Mouse (Mus musculus) liver, embryonic 12.5 days (tissue): Measurements from ENCODE around the gene Tmem206. TPM values are rescaled to one million over a fixed set of nuclear protein-coding genes. Genes with fewer than 3 reads are reported as not detected.

Source experiments
- ATAC-seq: fragments of 200-750 bp; cut with Nextera tagmentation; 2 replicates; pipeline ENCODE4 v1.8.0; 2017; ENCODE audit warnings: moderate number of reproducible peaks, mild to moderate bottlenecking, moderate library complexity
- H3K27ac ChIP-seq: fragments of 300-500 bp; sonication (generic); 2 replicates; pipeline ENCODE4 v1.5.1; 2016; ENCODE audit warnings: mild to moderate bottlenecking
- H3K27me3 ChIP-seq: fragments of 300-500 bp; sonication (generic); replicated peaks from 2 replicates; pipeline ENCODE4 v1.6.1; 2016; ENCODE audit warnings: mild to moderate bottlenecking, moderate library complexity
- H3K36me3 ChIP-seq: fragments of 300-500 bp; sonication (generic); 2 replicates; pipeline ENCODE4 v1.6.1; 2016; ENCODE audit warnings: mild to moderate bottlenecking, moderate library complexity
- H3K4me1 ChIP-seq: fragments of 300-500 bp; sonication (generic); 2 replicates; pipeline ENCODE4 v1.6.1; 2016
- H3K4me2 ChIP-seq: fragments of 300-500 bp; sonication (generic); 2 replicates; pipeline ENCODE4 v1.6.1; 2016; ENCODE audit warnings: mild to moderate bottlenecking, moderate library complexity
- H3K4me3 ChIP-seq: fragments of 300-500 bp; sonication (generic); 2 replicates; pipeline ENCODE4 v1.5.1; 2016; ENCODE audit warnings: mild to moderate bottlenecking, moderate library complexity
- H3K9ac ChIP-seq: fragments of 300-500 bp; sonication (generic); 2 replicates; pipeline ENCODE4 v1.6.1; 2016; ENCODE audit warnings: mild to moderate bottlenecking, moderate library complexity
- H3K9me3 ChIP-seq: fragments of 300-500 bp; sonication (generic); replicated peaks from 2 replicates; pipeline ENCODE4 v1.6.1; 2016; ENCODE audit warnings: mild to moderate bottlenecking, moderate library complexity
- WGBS: fragments of 180-500 bp; shearing (Covaris S2); methylation state at CpG from one replicate; pipeline ENCODE4 v1.1.7; 2016; ENCODE audit not compliant: insufficient replicate concordance; 5-methylcytosine and 5-hydroxymethylcytosine counted together
- polyA plus RNA-seq: library from polyadenylated mRNA; unstranded; fragments of >200 nt; fragmentation: Nextera tagmentation; extraction: Ambion mirVana; gene quantifications from 2 replicates; pipeline ENCODE4 v1.2.1, GENCODE M21; 2016

The Tmem206 gene
- polyA plus RNA-seq, 1 experiment from 2014 or later = 10.5 TPM

DNA sequence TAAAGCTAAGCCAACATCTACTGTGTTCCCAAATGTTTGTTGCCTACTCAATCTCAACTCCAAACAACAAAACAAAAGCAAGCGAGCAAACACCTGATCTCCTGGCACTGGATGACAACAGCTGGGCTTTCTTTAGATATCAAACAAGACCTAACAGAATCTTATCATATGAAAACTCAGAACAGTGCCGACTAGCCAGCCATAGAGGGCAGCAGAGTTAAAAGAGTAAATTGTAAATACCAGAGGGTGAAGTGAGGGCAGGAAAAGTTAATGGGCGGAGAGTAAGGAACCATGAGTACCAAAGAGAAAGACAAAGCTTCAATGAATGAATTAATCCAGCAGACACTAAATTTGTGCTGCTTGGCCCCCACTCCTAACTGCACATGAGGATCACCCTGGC lies 65.6 kb downstream of the Tmem206 start:
- WGBS = 24% methylated on average over 3 of the region's 3 CpGs
- 0 out of 2 replicates have a peak, but pooled peaks have one; percentile 55 for ATAC-seq
- Histone ChIP-seq H3K27ac (no peak overlapping the region), H3K9ac (0 out of 2 replicates have a peak overlapping the region, but pooled peaks have one; percentile 5), H3K4me1 (peaks cover 39% of the 10 kb centered on the region), H3K9me3 (no peaks in the 10 kb centered on the region), H3K27me3 (no peaks in the 10 kb centered on the region), H3K36me3 (no peaks in the 10 kb centered on the region), H3K4me3 (no peak overlapping the region), H3K4me2 (peak overlapping the region; percentile 19; the same call in 1 of the 2 replicates)

DNA sequence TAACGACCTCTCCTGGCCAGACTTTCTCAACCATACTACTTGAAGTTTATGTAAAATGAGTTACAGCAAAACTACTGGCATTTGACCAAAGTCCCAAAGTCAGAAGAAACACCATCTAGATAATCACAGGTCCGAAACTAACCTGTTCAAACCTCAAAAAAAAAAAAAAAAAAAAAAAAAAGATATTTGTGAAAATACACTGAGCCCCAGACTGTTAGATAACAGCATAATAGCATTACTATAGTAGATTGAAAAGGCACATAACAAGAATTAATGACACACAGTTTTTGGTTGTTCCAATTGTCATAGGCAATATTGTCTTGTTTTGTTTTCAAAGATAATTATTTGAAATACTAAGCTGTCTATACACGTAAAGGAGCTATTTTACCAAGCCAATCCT lies 67.8 kb downstream of the Tmem206 start:
- Histone ChIP-seq H3K4me3 (no peak overlapping the region), H3K36me3 (no peaks in the 10 kb centered on the region), H3K9me3 (no peaks in the 10 kb centered on the region), H3K4me1 (peaks cover 42% of the 10 kb centered on the region), H3K27me3 (no peaks in the 10 kb centered on the region), H3K4me2 (no peak overlapping the region), H3K9ac (no peak overlapping the region), H3K27ac (no peak overlapping the region)
- ATAC-seq = no peak
- WGBS = 55% methylated on average over 3 of the region's 3 CpGs

DNA sequence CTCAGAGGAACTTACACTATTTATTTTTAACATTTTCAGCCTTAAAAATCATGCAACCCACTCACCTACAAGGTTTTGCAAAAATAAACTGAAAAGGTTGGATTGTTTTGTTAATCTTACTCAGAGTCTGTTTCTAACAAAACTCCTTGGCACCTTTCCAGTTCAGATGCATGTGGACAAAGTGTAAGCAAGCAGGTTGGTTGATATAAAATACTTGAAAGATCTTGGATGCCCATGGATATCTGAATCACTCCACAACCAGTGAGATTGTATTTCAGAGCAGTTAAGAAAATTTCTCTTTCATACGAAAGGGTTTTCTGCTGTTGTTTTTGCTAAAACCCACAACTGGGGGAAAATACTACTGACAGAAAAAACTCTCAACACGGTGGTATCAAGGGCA lies 68.4 kb downstream of the Tmem206 start:
- peak overlapping the region; percentile 94 for H3K4me3 ChIP-seq
- no peaks in the 10 kb centered on the region for H3K36me3 ChIP-seq
- no peaks in the 10 kb centered on the region for H3K9me3 ChIP-seq
- H3K9ac ChIP-seq = peak overlapping the region; percentile 58
- ATAC-seq = no peak
- peaks cover 42% of the 10 kb centered on the region for H3K4me1 ChIP-seq
- 35% methylated on average over 2 of the region's 2 CpGs for WGBS
- H3K27me3 ChIP-seq = no peaks in the 10 kb centered on the region
- no peak overlapping the region for H3K27ac ChIP-seq
- H3K4me2 ChIP-seq = peak overlapping the region; percentile 87

DNA sequence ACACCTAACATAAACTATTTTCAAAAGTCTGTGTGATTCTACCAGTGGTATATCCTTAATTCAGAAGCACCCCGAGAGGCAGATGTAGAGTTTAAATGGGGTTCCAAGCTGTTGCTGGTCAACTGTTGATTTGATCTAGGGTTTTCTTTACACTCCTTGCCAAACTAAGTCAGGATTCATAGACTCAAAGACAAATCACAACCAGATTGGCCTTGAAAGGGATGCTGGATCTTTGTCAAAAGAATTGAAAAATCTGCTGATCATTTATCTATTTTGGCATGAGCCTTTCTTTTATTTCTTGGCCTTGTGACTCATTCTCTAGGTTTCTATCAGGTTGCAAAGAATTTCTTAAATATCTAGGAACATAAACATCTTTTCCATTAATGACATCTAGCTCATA lies 69.5 kb downstream of the Tmem206 start:
- 27% methylated on average over 1 of the region's 1 CpGs for WGBS
- Histone ChIP-seq H3K27me3 (no peaks in the 10 kb centered on the region), H3K9ac (peak overlapping the region; percentile 97), H3K4me2 (peak overlapping the region; percentile 87), H3K4me1 (peaks cover 42% of the 10 kb centered on the region), H3K9me3 (no peaks in the 10 kb centered on the region), H3K36me3 (no peaks in the 10 kb centered on the region), H3K27ac (no peak overlapping the region), H3K4me3 (peak overlapping the region; percentile 94)
- no peak for ATAC-seq

DNA sequence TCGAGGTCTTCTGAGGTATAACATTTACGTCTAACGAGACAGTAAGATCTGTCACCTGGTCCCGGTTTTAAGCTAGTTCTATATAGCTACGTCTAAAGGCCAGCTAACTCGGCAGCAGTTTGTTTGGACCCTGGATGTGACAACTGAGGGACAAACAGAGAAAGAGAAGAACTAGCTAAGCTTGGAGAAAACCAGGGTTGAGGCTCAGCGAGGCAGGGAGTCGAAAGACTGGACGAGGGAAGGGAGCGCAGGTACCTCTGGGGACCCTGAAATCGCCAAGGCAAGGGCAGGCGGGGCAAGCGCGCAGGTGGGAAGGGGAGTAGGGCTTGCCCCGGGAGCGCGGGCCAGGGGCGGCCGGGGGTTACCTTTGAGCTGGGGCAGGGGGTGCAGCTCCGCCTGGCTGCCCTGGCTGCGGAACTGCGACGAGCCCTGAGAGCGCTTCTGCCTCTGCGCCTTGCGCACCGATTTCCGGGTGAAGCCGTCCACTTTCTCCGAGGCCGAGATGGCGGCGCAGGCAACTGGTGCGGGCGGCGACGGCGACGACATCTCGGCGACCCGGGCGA lies 70.2 kb downstream of the Tmem206 start:
- Histone ChIP-seq H3K9ac (peak overlapping the region; percentile 97), H3K27me3 (no peaks in the 10 kb centered on the region), H3K27ac (peak overlapping the region; percentile 96), H3K4me3 (peak overlapping the region; percentile 94), H3K4me2 (peak overlapping the region; percentile 87), H3K36me3 (no peaks in the 10 kb centered on the region), H3K4me1 (peaks cover 40% of the 10 kb centered on the region), H3K9me3 (no peaks in the 10 kb centered on the region)
- WGBS = under 1% methylated on average over 43 of the region's 43 CpGs
- ATAC-seq = no peak

DNA sequence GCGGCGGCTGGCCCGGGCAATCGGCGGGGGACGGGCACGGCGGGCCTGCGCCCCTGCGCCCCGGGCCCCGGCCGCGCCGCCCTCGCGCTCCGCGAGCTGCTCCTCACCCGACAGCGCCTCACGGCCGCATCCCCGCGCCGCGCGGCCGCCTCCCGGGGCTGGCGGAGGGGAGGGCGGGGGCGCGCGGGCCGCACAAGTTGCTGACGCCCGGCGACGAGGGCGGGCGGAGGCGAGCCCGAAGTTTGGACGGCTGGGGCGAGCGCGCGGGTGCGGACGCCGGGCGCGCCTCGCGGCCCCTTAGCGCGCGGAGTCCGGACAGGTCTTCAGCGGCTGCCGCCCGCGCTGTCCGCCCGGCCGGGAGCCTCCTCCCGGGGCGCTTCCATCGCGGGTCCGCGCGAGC lies 70.7 kb downstream of the Tmem206 start:
- peak overlapping the region; percentile 96 for H3K27ac ChIP-seq
- H3K4me2 ChIP-seq = peak overlapping the region; percentile 87
- ATAC-seq = peak; percentile 46
- H3K4me1 ChIP-seq = peaks cover 35% of the 10 kb centered on the region
- WGBS = under 1% methylated on average over 49 of the region's 74 CpGs
- H3K9ac ChIP-seq = peak overlapping the region; percentile 97
- H3K36me3 ChIP-seq = no peaks in the 10 kb centered on the region
- H3K4me3 ChIP-seq = peak overlapping the region; percentile 94
- no peaks in the 10 kb centered on the region for H3K9me3 ChIP-seq
- no peaks in the 10 kb centered on the region for H3K27me3 ChIP-seq

DNA sequence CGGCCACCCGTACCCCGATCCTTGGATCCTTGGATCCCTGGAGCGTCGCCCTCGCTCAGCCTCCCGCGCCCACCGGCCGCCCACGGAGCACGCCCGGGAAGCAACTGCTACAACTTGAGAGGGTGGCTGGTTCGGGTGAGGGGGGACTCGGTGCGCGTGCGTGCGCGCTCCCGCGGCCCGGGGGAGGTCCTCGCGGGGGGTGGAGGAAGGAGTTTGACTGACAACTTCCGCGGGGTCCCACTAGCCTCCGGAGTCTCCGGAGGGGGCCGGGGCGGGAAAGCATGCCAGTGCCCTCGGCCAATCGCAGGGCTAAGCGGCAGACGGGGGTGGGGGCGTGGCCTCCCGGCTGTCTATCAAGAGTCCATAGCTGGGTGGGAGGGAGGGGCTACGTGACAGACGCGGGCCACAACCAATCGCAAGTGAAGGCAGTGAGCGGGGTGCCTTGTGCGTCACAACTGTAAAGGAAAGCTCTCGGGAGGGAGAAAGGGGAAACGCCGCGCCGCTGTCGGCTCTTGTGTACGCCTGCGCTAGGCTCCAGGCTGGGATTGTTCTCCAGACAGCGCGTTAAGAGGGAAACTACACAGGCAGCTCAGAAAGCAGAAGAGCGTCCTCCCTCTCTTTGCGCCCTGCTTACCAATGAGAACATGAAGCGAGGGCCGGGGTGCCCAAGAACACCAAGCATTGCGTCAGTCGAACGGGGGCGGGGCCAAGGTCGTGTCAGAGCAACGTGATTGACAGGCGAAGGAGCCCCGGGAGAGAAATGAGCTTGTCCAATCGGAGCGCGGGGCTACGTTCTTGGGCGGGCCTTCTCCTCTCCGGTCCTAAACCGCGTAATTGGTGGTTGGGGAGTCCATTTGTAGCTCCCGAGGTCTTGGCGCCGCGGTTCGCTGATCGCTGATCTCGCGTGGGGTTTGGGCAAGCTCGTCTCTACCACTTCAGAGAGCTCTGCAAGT lies 71.5 kb downstream of the Tmem206 start:
- Histone ChIP-seq H3K4me2 (peak overlapping the region; percentile 87), H3K9me3 (no peaks in the 10 kb centered on the region), H3K27me3 (no peaks in the 10 kb centered on the region), H3K36me3 (no peaks in the 10 kb centered on the region), H3K4me3 (peak overlapping the region; percentile 94), H3K9ac (peak overlapping the region; percentile 97), H3K4me1 (peaks cover 30% of the 10 kb centered on the region), H3K27ac (peak overlapping the region; percentile 96)
- WGBS = under 1% methylated on average over 80 of the region's 82 CpGs
- ATAC-seq = peak; percentile 96

Other genes with a start within 250 kb of the Tmem206 start
- gene Batf3, start 228.1 kb upstream of the Tmem206 start, polyA plus RNA-seq = 2.6 and 3.7 TPM in 2 replicates
- gene Fam71a, start 161.1 kb upstream of the Tmem206 start, polyA plus RNA-seq = not detected in 2 replicates
- gene Atf3, start 107.9 kb upstream of the Tmem206 start, polyA plus RNA-seq = 2.3 and 2.4 TPM in 2 replicates
- 37.1 and 39.7 TPM in 2 replicates for gene Nenf, start 7.7 kb upstream of the Tmem206 start, polyA plus RNA-seq
- 33.1 and 33.9 TPM in 2 replicates for gene Ppp2r5a, start 77.4 kb downstream of the Tmem206 start, polyA plus RNA-seq
- gene Dtl, start 249.6 kb downstream of the Tmem206 start, polyA plus RNA-seq = 59.6 and 60.2 TPM in 2 replicates
- 39.5 and 41.3 TPM in 2 replicates for gene Ints7, start 249.7 kb downstream of the Tmem206 start, polyA plus RNA-seq